Mouse (Mus musculus): ENCODE results near the gene Sstr2. TPM values are rescaled to one million over a fixed set of nuclear protein-coding genes. Genes with fewer than 3 reads are reported as not detected.

The Sstr2 gene
- polyA plus RNA-seq (2014; fragmentation: Nextera tagmentation; extraction: Ambion mirVana), result 0.18 and 0.24 TPM in 2 replicates

- WGBS, result under 1% methylated on average over 54 of the region's 54 CpGs
- Histone ChIP-seq H3K9ac (ENCODE audit: low read length) (peak within 1 kb of the TSS; percentile 61), H3K9me3 (ENCODE audit: control insufficient read depth, low read length) (no peaks in the 10 kb centered on the region), H3K27me3 (ENCODE audit: control insufficient read depth, insufficient read depth, low read length) (peaks cover 47% of the 10 kb centered on the region), H3K4me3 (ENCODE audit: control insufficient read depth in 1 of 2, insufficient read depth in 1 of 2, low read depth in 1 of 2, low read length in 2 of 2) (peak within 1 kb of the TSS; percentile 44 to 46), H3K4me1 (ENCODE audit: control insufficient read depth in 2 of 2, insufficient read depth in 2 of 2, low read length in 2 of 2) (peaks cover 9 to 14% of the 10 kb centered on the region in 2 experiments; a peak in 2 of 4 replicates), H3K36me3 (ENCODE audit: control insufficient read depth, insufficient read depth, low read length) (no peaks in the 10 kb centered on the region), H3K4me2 (ENCODE audit: low read length) (peak within 1 kb of the TSS; percentile 88), H3K27ac (replicated peaks in 1 of 2; ENCODE audit: control insufficient read depth in 1 of 2, insufficient read depth in 1 of 2, low read depth in 2 of 2, low read length in 2 of 2) (no peak within 1 kb of the TSS)
- peak; percentile 47; the same call in 1 of the 2 replicates for ATAC-seq (ENCODE audit: insufficient number of reproducible peaks, insufficient read depth, low FRiP score, low read depth)
Observed at GRCm38 (mm10) chr11:113618672-113619419, at the start of gene Sstr2. Gene Sstr2 (plus strand): TSS chr11:113619342.

DNA sequence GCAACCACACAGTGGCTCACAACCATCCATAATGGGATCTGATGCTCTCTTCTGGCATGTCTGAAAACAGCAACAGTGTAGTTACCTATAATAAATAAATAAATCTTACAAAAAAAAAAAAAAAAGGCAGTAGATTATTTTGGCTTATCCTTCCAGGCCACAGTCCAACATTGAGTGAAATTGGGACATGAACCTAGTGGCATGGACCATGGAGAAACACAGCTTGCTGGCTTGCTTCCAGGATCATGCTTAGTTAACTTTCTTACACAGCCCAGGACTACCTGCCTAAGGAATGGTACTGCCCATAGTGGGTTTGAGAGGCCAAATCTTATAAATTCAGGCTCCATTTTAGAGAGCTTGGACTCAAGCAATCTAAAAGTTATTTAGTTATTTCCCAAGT is 47.5 kb upstream of the Sstr2 start:
- H3K4me2 ChIP-seq (ENCODE audit: low read length), result no peak overlapping the region
- no peaks in the 10 kb centered on the region for H3K36me3 ChIP-seq (ENCODE audit: control insufficient read depth, insufficient read depth, low read length)
- no peak overlapping the region for H3K27ac ChIP-seq (replicated peaks in 1 of 2; ENCODE audit: control insufficient read depth in 1 of 2, insufficient read depth in 1 of 2, low read depth in 2 of 2, low read length in 2 of 2)
- ATAC-seq (ENCODE audit: insufficient number of reproducible peaks, insufficient read depth, low FRiP score, low read depth), result no peak
- no peaks in the 10 kb centered on the region for H3K27me3 ChIP-seq (ENCODE audit: control insufficient read depth, insufficient read depth, low read length)
- no peak overlapping the region for H3K4me3 ChIP-seq (ENCODE audit: control insufficient read depth in 1 of 2, insufficient read depth in 1 of 2, low read depth in 1 of 2, low read length in 2 of 2)
- H3K9me3 ChIP-seq (ENCODE audit: control insufficient read depth, low read length), result no peaks in the 10 kb centered on the region
- peaks cover 11 to 14% of the 10 kb centered on the region in 2 experiments for H3K4me1 ChIP-seq (ENCODE audit: control insufficient read depth in 2 of 2, insufficient read depth in 2 of 2, low read length in 2 of 2)
- H3K9ac ChIP-seq (ENCODE audit: low read length), result no peak overlapping the region

DNA sequence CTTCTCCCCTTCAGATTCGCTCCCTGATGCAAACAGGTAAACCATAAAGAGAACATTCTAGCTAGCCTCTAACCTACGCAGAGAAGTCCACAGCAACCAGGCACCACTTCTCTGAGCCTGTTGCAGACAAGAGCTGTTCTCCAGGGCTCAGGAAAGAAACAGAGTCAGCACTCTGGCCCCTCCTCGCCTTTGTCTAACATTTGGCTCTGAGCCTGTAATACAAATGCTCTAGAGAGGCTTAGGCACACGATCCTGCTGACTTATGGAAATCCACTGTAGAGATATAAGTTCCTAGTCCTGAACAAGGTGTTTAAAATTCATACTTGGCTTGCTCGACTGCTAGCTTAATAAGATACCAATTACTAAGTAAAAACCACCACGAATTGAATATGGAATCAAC is 46.5 kb upstream of the Sstr2 start:
- Histone ChIP-seq H3K4me2 (ENCODE audit: low read length) (no peak overlapping the region; the same call in 1 of the 2 replicates), H3K9ac (ENCODE audit: low read length) (no peak overlapping the region), H3K27me3 (ENCODE audit: control insufficient read depth, insufficient read depth, low read length) (no peaks in the 10 kb centered on the region), H3K4me3 (ENCODE audit: control insufficient read depth in 1 of 2, insufficient read depth in 1 of 2, low read depth in 1 of 2, low read length in 2 of 2) (no peak overlapping the region), H3K27ac (replicated peaks in 1 of 2; ENCODE audit: control insufficient read depth in 1 of 2, insufficient read depth in 1 of 2, low read depth in 2 of 2, low read length in 2 of 2) (peak overlapping the region; percentile 48 to 64; a peak in 3 of 4 replicates), H3K9me3 (ENCODE audit: control insufficient read depth, low read length) (no peaks in the 10 kb centered on the region), H3K36me3 (ENCODE audit: control insufficient read depth, insufficient read depth, low read length) (no peaks in the 10 kb centered on the region), H3K4me1 (ENCODE audit: control insufficient read depth in 2 of 2, insufficient read depth in 2 of 2, low read length in 2 of 2) (peaks cover 11 to 14% of the 10 kb centered on the region in 2 experiments)
- WGBS, result 46% methylated on average over 6 of the region's 6 CpGs
- 0 out of 2 replicates have a peak, but pooled peaks have one; percentile 51 for ATAC-seq (ENCODE audit: insufficient number of reproducible peaks, insufficient read depth, low FRiP score, low read depth)

GRCm38 (mm10) chr11:113577221-113577620 is 41.9 kb upstream of the Sstr2 start:
- Histone ChIP-seq H3K4me3 (ENCODE audit: control insufficient read depth in 1 of 2, insufficient read depth in 1 of 2, low read depth in 1 of 2, low read length in 2 of 2) (no peak overlapping the region), H3K36me3 (ENCODE audit: control insufficient read depth, insufficient read depth, low read length) (no peaks in the 10 kb centered on the region), H3K9ac (ENCODE audit: low read length) (no peak overlapping the region), H3K27ac (replicated peaks in 1 of 2; ENCODE audit: control insufficient read depth in 1 of 2, insufficient read depth in 1 of 2, low read depth in 2 of 2, low read length in 2 of 2) (no peak overlapping the region), H3K9me3 (ENCODE audit: control insufficient read depth, low read length) (no peaks in the 10 kb centered on the region), H3K4me1 (ENCODE audit: control insufficient read depth in 2 of 2, insufficient read depth in 2 of 2, low read length in 2 of 2) (peaks cover 11 to 12% of the 10 kb centered on the region in 2 experiments), H3K4me2 (ENCODE audit: low read length) (no peak overlapping the region), H3K27me3 (ENCODE audit: control insufficient read depth, insufficient read depth, low read length) (no peaks in the 10 kb centered on the region)
- 71% methylated on average over 4 of the region's 4 CpGs for WGBS
- no peak for ATAC-seq (ENCODE audit: insufficient number of reproducible peaks, insufficient read depth, low FRiP score, low read depth)

DNA sequence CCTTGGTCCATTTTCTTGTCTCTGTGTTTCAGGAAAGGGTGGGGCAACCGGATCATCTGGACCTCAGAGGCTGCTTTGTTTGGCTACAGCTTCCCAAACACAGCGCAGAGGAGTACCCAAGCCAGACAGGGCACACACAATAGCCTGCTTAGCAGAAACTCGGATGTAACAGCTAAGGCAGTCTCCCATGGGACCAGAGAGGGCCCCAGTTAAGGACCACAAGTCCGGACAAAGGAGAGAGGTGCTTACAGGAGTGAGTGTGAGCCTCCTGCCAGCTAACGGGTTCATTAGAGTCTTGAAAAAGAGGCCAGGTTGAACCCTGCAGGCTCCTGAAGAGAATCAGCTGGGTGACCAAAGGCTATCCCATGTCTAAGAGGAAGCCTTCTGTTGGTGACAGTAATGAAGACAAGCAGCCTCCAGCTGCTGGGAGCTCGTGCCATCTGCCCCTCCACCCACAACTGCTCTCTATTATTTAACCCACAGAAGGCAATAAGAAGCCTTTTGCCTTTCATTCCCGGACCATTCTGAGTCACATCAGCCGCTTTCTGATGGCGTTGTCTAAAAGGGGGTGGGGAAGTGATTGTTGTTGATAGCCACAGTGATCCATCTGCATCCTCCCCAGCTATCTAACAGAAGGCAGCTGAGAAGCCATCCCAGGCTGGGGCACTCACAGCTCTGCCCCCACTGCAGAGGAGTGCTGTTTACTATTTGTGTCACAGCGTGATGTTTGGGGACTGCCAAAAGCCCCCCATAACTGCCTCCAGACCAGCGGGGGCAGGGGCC is 35.1 kb upstream of the Sstr2 start:
- H3K27ac ChIP-seq (replicated peaks in 1 of 2; ENCODE audit: control insufficient read depth in 1 of 2, insufficient read depth in 1 of 2, low read depth in 2 of 2, low read length in 2 of 2), result no peak overlapping the region

DNA sequence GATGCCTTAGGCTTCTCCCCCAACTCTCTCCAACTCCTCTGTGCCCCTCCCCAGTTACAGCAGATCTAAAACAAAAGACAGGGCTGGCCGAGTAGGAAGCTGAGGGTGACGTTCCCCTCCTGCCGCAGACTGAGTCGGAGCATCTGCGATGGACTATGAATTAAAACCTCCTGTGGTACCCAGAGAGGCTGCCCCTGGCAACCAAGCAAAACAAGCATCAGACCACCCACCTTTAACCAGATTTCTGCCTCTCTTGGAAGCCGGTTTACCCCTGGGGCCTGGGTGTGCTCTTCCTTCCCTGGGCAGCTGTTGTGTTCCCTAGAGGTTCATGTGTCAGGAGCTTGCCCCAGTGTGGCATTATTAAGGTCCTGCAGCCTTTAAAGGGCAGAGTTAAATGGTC is 32.7 kb upstream of the Sstr2 start:
- 69% methylated on average over 6 of the region's 6 CpGs for WGBS
- ATAC-seq (ENCODE audit: insufficient number of reproducible peaks, insufficient read depth, low FRiP score, low read depth), result no peak
- Histone ChIP-seq H3K27ac (replicated peaks in 1 of 2; ENCODE audit: control insufficient read depth in 1 of 2, insufficient read depth in 1 of 2, low read depth in 2 of 2, low read length in 2 of 2) (no peak overlapping the region), H3K4me2 (ENCODE audit: low read length) (no peak overlapping the region), H3K9me3 (ENCODE audit: control insufficient read depth, low read length) (no peaks in the 10 kb centered on the region), H3K4me1 (ENCODE audit: control insufficient read depth in 2 of 2, insufficient read depth in 2 of 2, low read length in 2 of 2) (no peaks in the 10 kb centered on the region), H3K4me3 (ENCODE audit: control insufficient read depth in 1 of 2, insufficient read depth in 1 of 2, low read depth in 1 of 2, low read length in 2 of 2) (no peak overlapping the region), H3K27me3 (ENCODE audit: control insufficient read depth, insufficient read depth, low read length) (no peaks in the 10 kb centered on the region), H3K9ac (ENCODE audit: low read length) (no peak overlapping the region), H3K36me3 (ENCODE audit: control insufficient read depth, insufficient read depth, low read length) (no peaks in the 10 kb centered on the region)

More for the DNA sequence above, 35.1 kb upstream of the Sstr2 start:
- no peaks in the 10 kb centered on the region for H3K9me3 ChIP-seq (ENCODE audit: control insufficient read depth, low read length)
- H3K9ac ChIP-seq (ENCODE audit: low read length), result no peak overlapping the region
- no peak overlapping the region for H3K4me3 ChIP-seq (ENCODE audit: control insufficient read depth in 1 of 2, insufficient read depth in 1 of 2, low read depth in 1 of 2, low read length in 2 of 2)
- no peaks in the 10 kb centered on the region for H3K36me3 ChIP-seq (ENCODE audit: control insufficient read depth, insufficient read depth, low read length)
- WGBS, result 64% methylated on average over 11 of the region's 11 CpGs
- H3K4me2 ChIP-seq (ENCODE audit: low read length), result no peak overlapping the region
- no peak for ATAC-seq (ENCODE audit: insufficient number of reproducible peaks, insufficient read depth, low FRiP score, low read depth)
- no peaks in the 10 kb centered on the region for H3K27me3 ChIP-seq (ENCODE audit: control insufficient read depth, insufficient read depth, low read length)
- no peaks in the 10 kb centered on the region for H3K4me1 ChIP-seq (ENCODE audit: control insufficient read depth in 2 of 2, insufficient read depth in 2 of 2, low read length in 2 of 2)

DNA sequence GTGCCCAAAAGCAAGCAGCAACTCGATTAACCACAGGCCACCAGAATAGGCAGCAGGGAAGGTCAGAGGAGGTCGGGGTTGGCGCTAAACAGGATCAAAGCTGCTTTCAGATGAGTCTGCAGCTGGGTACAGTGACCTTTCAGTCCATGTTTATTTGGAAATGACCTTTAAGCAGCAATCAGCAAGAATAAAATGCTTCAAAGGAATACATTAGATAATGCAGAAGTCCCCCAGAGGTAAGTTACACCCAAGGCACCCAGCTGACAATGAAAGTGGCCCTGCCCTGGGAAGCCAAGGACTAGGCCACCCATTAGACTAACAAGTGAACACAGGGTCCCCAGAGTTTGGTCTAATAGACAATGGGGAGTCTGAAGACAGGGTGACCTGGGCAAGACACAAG is 30.2 kb upstream of the Sstr2 start:
- Histone ChIP-seq H3K9ac (ENCODE audit: low read length) (no peak overlapping the region), H3K4me3 (ENCODE audit: control insufficient read depth in 1 of 2, insufficient read depth in 1 of 2, low read depth in 1 of 2, low read length in 2 of 2) (no peak overlapping the region), H3K9me3 (ENCODE audit: control insufficient read depth, low read length) (no peaks in the 10 kb centered on the region), H3K36me3 (ENCODE audit: control insufficient read depth, insufficient read depth, low read length) (no peaks in the 10 kb centered on the region), H3K4me2 (ENCODE audit: low read length) (no peak overlapping the region), H3K27ac (replicated peaks in 1 of 2; ENCODE audit: control insufficient read depth in 1 of 2, insufficient read depth in 1 of 2, low read depth in 2 of 2, low read length in 2 of 2) (no peak overlapping the region), H3K27me3 (ENCODE audit: control insufficient read depth, insufficient read depth, low read length) (no peaks in the 10 kb centered on the region), H3K4me1 (ENCODE audit: control insufficient read depth in 2 of 2, insufficient read depth in 2 of 2, low read length in 2 of 2) (no peaks in the 10 kb centered on the region)
- no peak for ATAC-seq (ENCODE audit: insufficient number of reproducible peaks, insufficient read depth, low FRiP score, low read depth)
- WGBS, result 59% methylated on average over 3 of the region's 3 CpGs
